ENCODE assay signal across 16 mouse cellular contexts in genomic region chr17:86367676-86368075, GRCm38 (mm10).
DNase-seq lines count a peak whose midpoint lies in the region; ATAC-seq and TF ChIP-seq lines count a peak whose summit lies in the region.
"Had no signal": no experiment of that assay in that cellular context is flagged by ENCODE, and none has a peak within 500 bp of the region (broad histone marks: within the 10 kb centered on the region; RNA-seq: fewer than 3 reads in every experiment).

No protein-coding gene starts in this region.

- no peak overlapping the region for H3K4me3 ChIP-seq in heart, embryonic 14.5 days (ENCODE audit: control insufficient read depth in 1 of 2, insufficient read depth in 1 of 2, low read depth in 1 of 2, low read length in 2 of 2)
- no peak overlapping the region for H3K4me3 ChIP-seq in layer of hippocampus, adult 2 months
- H3K4me3 ChIP-seq in embryonic facial prominence, embryonic 13.5 days, result no peak overlapping the region
- H3K4me3 ChIP-seq: erythroblast, embryonic 14.5 days; midbrain, embryonic 10.5 days; stomach, embryonic 15.5 days had no signal

- no peaks in the 10 kb centered on the region for H3K27me3 ChIP-seq in heart, embryonic 14.5 days (ENCODE audit: control insufficient read depth, insufficient read depth, low read length)
- no peaks in the 10 kb centered on the region for H3K27me3 ChIP-seq in embryonic facial prominence, embryonic 13.5 days
- H3K27me3 ChIP-seq: stomach, embryonic 15.5 days had no signal

- ATAC-seq in heart, embryonic 14.5 days (ENCODE audit: insufficient number of reproducible peaks, insufficient read depth, low FRiP score, low read depth), result no peak
- no peak for ATAC-seq in embryonic facial prominence, embryonic 13.5 days (ENCODE audit: insufficient number of reproducible peaks, insufficient read depth, low FRiP score, low TSS enrichment, low read depth)

- H3K4me1 ChIP-seq in heart, embryonic 14.5 days (ENCODE audit: control insufficient read depth in 2 of 2, insufficient read depth in 2 of 2, low read length in 2 of 2), result peaks cover 36 to 52% of the 10 kb centered on the region in 2 experiments
- peaks cover 50% of the 10 kb centered on the region for H3K4me1 ChIP-seq in embryonic facial prominence, embryonic 13.5 days

- peak overlapping the region; percentile 48 to 79 for H3K27ac ChIP-seq in heart, embryonic 14.5 days (replicated peaks in 1 of 2; ENCODE audit: control insufficient read depth in 1 of 2, insufficient read depth in 1 of 2, low read depth in 2 of 2, low read length in 2 of 2)
- H3K27ac ChIP-seq in layer of hippocampus, adult 2 months, result peak overlapping the region; percentile 80
- H3K27ac ChIP-seq in embryonic facial prominence, embryonic 13.5 days, result 0 out of 2 replicates have a peak overlapping the region, but pooled peaks have one; percentile 5
- H3K27ac ChIP-seq: liver, embryonic 14.5 days; midbrain, embryonic 10.5 days; stomach, embryonic 15.5 days had no signal

- H3K4me2 ChIP-seq in heart, embryonic 14.5 days (ENCODE audit: low read length), result 0 out of 2 replicates have a peak overlapping the region, but pooled peaks have one; percentile 50
- no peak overlapping the region for H3K4me2 ChIP-seq in embryonic facial prominence, embryonic 13.5 days
- H3K4me2 ChIP-seq: stomach, embryonic 15.5 days had no signal

- WGBS in heart, embryonic 14.5 days, result 38% methylated on average over 7 of the region's 7 CpGs
- WGBS in embryonic facial prominence, embryonic 13.5 days, result 13% methylated on average over 7 of the region's 7 CpGs

- no peaks in the 10 kb centered on the region for H3K9me3 ChIP-seq in heart, embryonic 14.5 days (ENCODE audit: control insufficient read depth, low read length)
- no peaks in the 10 kb centered on the region for H3K9me3 ChIP-seq in embryonic facial prominence, embryonic 13.5 days
- H3K9me3 ChIP-seq: midbrain, embryonic 10.5 days; stomach, embryonic 15.5 days had no signal

- H3K36me3 ChIP-seq in heart, embryonic 14.5 days (ENCODE audit: control insufficient read depth, insufficient read depth, low read length), result no peaks in the 10 kb centered on the region
- H3K36me3 ChIP-seq in embryonic facial prominence, embryonic 13.5 days, result no peaks in the 10 kb centered on the region
- H3K36me3 ChIP-seq: midbrain, embryonic 10.5 days; stomach, embryonic 15.5 days had no signal

- intact Hi-C loops in heart, postnatal 14 days (cut with DNase I), result no loop called here

- no peak overlapping the region for H3K9ac ChIP-seq in heart, embryonic 14.5 days (ENCODE audit: low read length)
- no peak overlapping the region for H3K9ac ChIP-seq in embryonic facial prominence, embryonic 13.5 days
- H3K9ac ChIP-seq: liver, embryonic 14.5 days; stomach, embryonic 15.5 days had no signal

- no peak for TF ChIP-seq CTCF in layer of hippocampus, adult 2 months (conservative IDR thresholded peaks at IDR 0.05)

- no peak for DNase-seq in heart, postnatal 14 days
- no peak for DNase-seq in layer of hippocampus, adult 2 months (ENCODE audit: low spot score in 2 of 2)
- no peak for DNase-seq in layer of hippocampus, postnatal 10 days (ENCODE audit: low spot score in 2 of 2)
- DNase-seq in kidney, postnatal 14 days, result peak; percentile 45
- DNase-seq in lung, postnatal 4 days, result no peak
- DNase-seq in gastrocnemius, postnatal 4 days (ENCODE audit: low spot score in 2 of 2), result no peak
- DNase-seq: adrenal gland, postnatal 36 days; gastrocnemius, postnatal 36 days; lung, postnatal 14 days; thymus, postnatal 25 days had no signal

Comparison
In these comparisons a context has a peak if more than half of its experiments do, and no peak if none do; other contexts are left out.
1. H3K27ac ChIP-seq: peak in every context shown above with its lines; median percentile 80 in layer of hippocampus, adult 2 months; 64 in heart, embryonic 14.5 days; 5 in embryonic facial prominence, embryonic 13.5 days.